Mouse (Mus musculus): ENCODE data around the gene Ffar2.

- no peak for TF ChIP-seq CTCF (IDR thresholded peaks at IDR 0.05; ENCODE audit: extremely low read depth, insufficient read depth, low read length)
- no peak for TF ChIP-seq POLR2A (IDR thresholded peaks at IDR 0.05; ENCODE audit: extremely low read depth, insufficient read depth, low read length)
Measured at GRCm38 (mm10) chr7:30782658-30783057, 40.9 kb downstream of the Ffar2 start.

Data from cortical plate, adult 2 months (tissue).